Mouse (Mus musculus): Measurements from ENCODE around the gene Pkp4. TPM values are rescaled to one million over a fixed set of nuclear protein-coding genes. Genes with fewer than 3 reads are reported as not detected.

Gene Pkp4
- polyA plus RNA-seq, 1 experiment from 2014 or later, result 32.4 TPM

GRCm38 (mm10) chr2:59205092-59205491 lies 44.4 kb downstream of the Pkp4 start:
- no peak for DNase-seq
- 87% methylated on average over 9 of the region's 9 CpGs for WGBS
- no peak for TF ChIP-seq CTCF (IDR thresholded peaks at IDR 0.05; ENCODE audit: low read depth)

GRCm38 (mm10) chr2:59206190-59206589 lies 45.5 kb downstream of the Pkp4 start:
- ATAC-seq (ENCODE audit: insufficient read depth) (no peak), DNase-seq (no peak)
- no peak for TF ChIP-seq CTCF (IDR thresholded peaks at IDR 0.05; ENCODE audit: low read depth)
- no peak overlapping the region for H3K4me2 ChIP-seq
- no peak overlapping the region for H3K9ac ChIP-seq
- no peaks in the 10 kb centered on the region for H3K36me3 ChIP-seq (ENCODE audit: insufficient read depth)
- WGBS, result 81% methylated on average over 2 of the region's 2 CpGs
- no peaks in the 10 kb centered on the region for H3K9me3 ChIP-seq (ENCODE audit: low read depth, low read length)
- H3K4me3 ChIP-seq (ENCODE audit: low read depth, low read length), result no peak overlapping the region
- H3K27me3 ChIP-seq (ENCODE audit: insufficient read depth, low read length), result no peaks in the 10 kb centered on the region
- no peak overlapping the region for H3K27ac ChIP-seq (ENCODE audit: low read depth)
- peaks cover 4% of the 10 kb centered on the region; the same call in 1 of the 2 replicates for H3K4me1 ChIP-seq (ENCODE audit: insufficient read depth)

More at GRCm38 (mm10) chr2:59205092-59205491, 44.4 kb downstream of the Pkp4 start:
- H3K36me3 ChIP-seq (ENCODE audit: insufficient read depth), result no peaks in the 10 kb centered on the region
- no peaks in the 10 kb centered on the region for H3K9me3 ChIP-seq (ENCODE audit: low read depth, low read length)
- no peak overlapping the region for H3K27ac ChIP-seq (ENCODE audit: low read depth)
- H3K4me2 ChIP-seq, result no peak overlapping the region
- H3K9ac ChIP-seq, result no peak overlapping the region
- no peaks in the 10 kb centered on the region for H3K27me3 ChIP-seq (ENCODE audit: insufficient read depth, low read length)
- H3K4me1 ChIP-seq (ENCODE audit: insufficient read depth), result peaks cover 7% of the 10 kb centered on the region; the same call in 1 of the 2 replicates
- no peak overlapping the region for H3K4me3 ChIP-seq (ENCODE audit: low read depth, low read length)
- no peak for ATAC-seq (ENCODE audit: insufficient read depth)

- Histone ChIP-seq H3K4me3 (ENCODE audit: low read depth, low read length) (no peak overlapping the region), H3K4me2 (no peak overlapping the region), H3K9ac (no peak overlapping the region), H3K27me3 (ENCODE audit: insufficient read depth, low read length) (no peaks in the 10 kb centered on the region), H3K4me1 (ENCODE audit: insufficient read depth) (peaks cover 4% of the 10 kb centered on the region; the same call in 1 of the 2 replicates), H3K27ac (ENCODE audit: low read depth) (no peak overlapping the region), H3K36me3 (ENCODE audit: insufficient read depth) (no peaks in the 10 kb centered on the region), H3K9me3 (ENCODE audit: low read depth, low read length) (no peaks in the 10 kb centered on the region)
- no peak for TF ChIP-seq CTCF (IDR thresholded peaks at IDR 0.05; ENCODE audit: low read depth)
- 42% methylated on average over 4 of the region's 4 CpGs for WGBS
- ATAC-seq (ENCODE audit: insufficient read depth) (peak; percentile 24; the same call in 1 of the 2 replicates), DNase-seq (no peak)
Measured at GRCm38 (mm10) chr2:59207240-59207639, 46.6 kb downstream of the Pkp4 start.

- no peak for TF ChIP-seq CTCF (IDR thresholded peaks at IDR 0.05; ENCODE audit: low read depth)
- no peak overlapping the region for H3K9ac ChIP-seq
- WGBS, result 49% methylated on average over 5 of the region's 5 CpGs
- ATAC-seq (ENCODE audit: insufficient read depth) (no peak), DNase-seq (no peak)
- H3K4me3 ChIP-seq (ENCODE audit: low read depth, low read length), result no peak overlapping the region
- H3K4me2 ChIP-seq, result no peak overlapping the region
- no peaks in the 10 kb centered on the region for H3K27me3 ChIP-seq (ENCODE audit: insufficient read depth, low read length)
- H3K4me1 ChIP-seq (ENCODE audit: insufficient read depth), result peaks cover 4% of the 10 kb centered on the region; the same call in 1 of the 2 replicates
- H3K36me3 ChIP-seq (ENCODE audit: insufficient read depth), result no peaks in the 10 kb centered on the region
- H3K9me3 ChIP-seq (ENCODE audit: low read depth, low read length), result no peaks in the 10 kb centered on the region
- no peak overlapping the region for H3K27ac ChIP-seq (ENCODE audit: low read depth)
Measured at GRCm38 (mm10) chr2:59207725-59208124, 47.1 kb downstream of the Pkp4 start.

- WGBS, result 66% methylated on average over 9 of the region's 9 CpGs
- no peak overlapping the region for H3K4me3 ChIP-seq (ENCODE audit: low read depth, low read length)
- ATAC-seq (ENCODE audit: insufficient read depth) (no peak), DNase-seq (no peak)
- peaks cover 4% of the 10 kb centered on the region; the same call in 1 of the 2 replicates for H3K4me1 ChIP-seq (ENCODE audit: insufficient read depth)
- no peaks in the 10 kb centered on the region for H3K9me3 ChIP-seq (ENCODE audit: low read depth, low read length)
- H3K36me3 ChIP-seq (ENCODE audit: insufficient read depth), result no peaks in the 10 kb centered on the region
- H3K4me2 ChIP-seq, result no peak overlapping the region
- no peak for TF ChIP-seq CTCF (IDR thresholded peaks at IDR 0.05; ENCODE audit: low read depth)
- no peak overlapping the region for H3K27ac ChIP-seq (ENCODE audit: low read depth)
- no peaks in the 10 kb centered on the region for H3K27me3 ChIP-seq (ENCODE audit: insufficient read depth, low read length)
- H3K9ac ChIP-seq, result no peak overlapping the region
Measured at GRCm38 (mm10) chr2:59208276-59208675, 47.6 kb downstream of the Pkp4 start.

- WGBS, result 83% methylated on average over 5 of the region's 5 CpGs
- H3K4me1 ChIP-seq (ENCODE audit: insufficient read depth), result peaks cover 4% of the 10 kb centered on the region; the same call in 1 of the 2 replicates
- no peaks in the 10 kb centered on the region for H3K27me3 ChIP-seq (ENCODE audit: insufficient read depth, low read length)
- DNase-seq (no peak), ATAC-seq (ENCODE audit: insufficient read depth) (no peak)
- 0 out of 2 replicates have a peak, but pooled peaks cover 3% of the 10 kb centered on the region for H3K36me3 ChIP-seq (ENCODE audit: insufficient read depth)
- H3K4me3 ChIP-seq (ENCODE audit: low read depth, low read length), result no peak overlapping the region
- TF ChIP-seq CTCF (IDR thresholded peaks at IDR 0.05; ENCODE audit: low read depth), result no peak
- no peak overlapping the region for H3K9ac ChIP-seq
- H3K27ac ChIP-seq (ENCODE audit: low read depth), result no peak overlapping the region
- H3K4me2 ChIP-seq, result no peak overlapping the region
- no peaks in the 10 kb centered on the region for H3K9me3 ChIP-seq (ENCODE audit: low read depth, low read length)
Measured at GRCm38 (mm10) chr2:59211051-59211450, 50.4 kb downstream of the Pkp4 start.

GRCm38 (mm10) chr2:59212430-59212829 lies 51.8 kb downstream of the Pkp4 start:
- ATAC-seq (ENCODE audit: insufficient read depth) (no peak), DNase-seq (no peak)
- Histone ChIP-seq H3K9me3 (ENCODE audit: low read depth, low read length) (no peaks in the 10 kb centered on the region), H3K4me3 (ENCODE audit: low read depth, low read length) (no peak overlapping the region), H3K4me1 (ENCODE audit: insufficient read depth) (peaks cover 1% of the 10 kb centered on the region; the same call in 1 of the 2 replicates), H3K9ac (no peak overlapping the region), H3K36me3 (ENCODE audit: insufficient read depth) (0 out of 2 replicates have a peak, but pooled peaks cover 8% of the 10 kb centered on the region), H3K27ac (ENCODE audit: low read depth) (no peak overlapping the region), H3K4me2 (no peak overlapping the region), H3K27me3 (ENCODE audit: insufficient read depth, low read length) (no peaks in the 10 kb centered on the region)
- WGBS, result 81% methylated on average over 4 of the region's 4 CpGs
- no peak for TF ChIP-seq CTCF (IDR thresholded peaks at IDR 0.05; ENCODE audit: low read depth)

Data from lung, embryonic 14.5 days (tissue).